Mouse (Mus musculus): ENCODE results near the gene Wfdc15b. TPM values are rescaled to one million over a fixed set of nuclear protein-coding genes. Genes with fewer than 3 reads are reported as not detected.
"Not testable (repeated sequence)": the region's sequence is repeated elsewhere in the genome, so short reads cannot be mapped to it uniquely, and the experiment has no call there.

Wfdc15b gene
- polyA plus RNA-seq (2017; shearing (Covaris generic)): not detected

- no peak for ATAC-seq
Measured at GRCm38 (mm10) chr2:164221522-164221921, at the start of gene Wfdc15b. TSS of gene Wfdc15b (minus strand) at chr2:164221660.

DNA sequence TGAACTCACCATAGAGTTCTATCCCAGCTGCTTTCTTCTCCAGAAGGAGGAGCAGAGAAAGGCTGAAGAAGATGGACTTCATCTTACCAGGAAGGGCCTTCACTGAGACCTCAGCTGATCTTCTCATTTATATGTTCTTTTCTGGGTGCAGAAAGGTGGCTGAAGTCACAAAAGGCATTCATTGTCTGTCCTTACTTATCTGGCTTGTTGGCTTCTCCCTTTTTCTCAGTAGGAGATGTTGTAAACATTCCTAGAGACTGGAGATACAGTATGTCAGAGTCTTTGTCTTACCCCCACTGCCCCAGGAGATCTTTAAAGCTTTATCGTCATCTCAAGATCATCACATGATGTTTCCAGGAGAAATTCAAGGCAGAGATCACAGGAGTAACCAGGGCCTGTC, 35.1 kb upstream of the Wfdc15b start, which contains the start of gene Svs3b:
Gene Svs3b (minus strand): TSS at position 101 of the 400 bp plus-strand sequence.
- ATAC-seq: not testable (repeated sequence)

- no peak for ATAC-seq
Measured at GRCm38 (mm10) chr2:164238366-164238765, 16.9 kb upstream of the Wfdc15b start, which contains the start of gene Svs2. TSS of gene Svs2 (minus strand) at chr2:164238466.

GRCm38 (mm10) chr2:164232671-164233070, 11.2 kb upstream of the Wfdc15b start:
- ATAC-seq: no peak

GRCm38 (mm10) chr2:164228361-164229070, 7.1 kb upstream of the Wfdc15b start:
- ATAC-seq: no peak

GRCm38 (mm10) chr2:164219295-164219694, 2.2 kb downstream of the Wfdc15b start:
- ATAC-seq: no peak

DNA sequence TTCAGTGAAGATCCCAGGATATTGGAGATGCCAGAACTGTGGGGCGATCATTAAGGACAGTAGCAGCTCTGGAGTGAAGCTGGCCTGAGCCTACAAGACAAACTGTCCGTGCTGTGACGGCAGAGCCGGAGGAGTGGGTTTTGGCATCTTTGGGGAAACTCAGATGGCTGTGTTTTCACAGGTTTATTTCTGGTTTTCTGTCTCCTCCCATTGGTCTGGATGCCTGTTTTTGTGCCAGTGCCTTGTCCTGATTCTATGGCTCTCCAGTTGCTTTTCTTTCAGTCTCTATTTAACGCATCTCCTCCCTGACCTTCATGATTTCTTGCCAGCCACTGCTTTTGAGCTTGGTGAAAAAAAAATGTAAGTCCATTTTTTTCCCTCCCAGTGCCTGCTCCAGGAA, 8.7 kb downstream of the Wfdc15b start:
- ATAC-seq: no peak

DNA sequence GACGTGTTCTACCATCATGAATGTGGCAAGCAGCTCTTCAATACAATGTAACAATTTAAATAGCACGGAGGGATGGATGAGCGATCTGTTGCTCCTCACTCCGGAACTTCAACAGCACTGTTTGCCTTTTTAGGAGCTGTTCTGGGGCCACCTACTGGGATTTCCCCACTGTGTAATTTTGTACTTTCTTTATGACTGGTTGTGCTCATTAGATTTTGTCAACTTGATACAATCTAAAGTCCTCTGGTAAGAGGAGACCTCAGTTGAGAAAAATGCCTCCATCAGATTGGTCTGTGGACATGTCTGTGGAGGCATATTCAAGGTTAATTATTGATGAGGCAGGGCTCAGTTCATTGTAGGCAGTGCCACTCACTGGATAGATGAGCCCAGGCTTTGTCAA, 10.6 kb downstream of the Wfdc15b start:
- ATAC-seq: peak; percentile 68

DNA sequence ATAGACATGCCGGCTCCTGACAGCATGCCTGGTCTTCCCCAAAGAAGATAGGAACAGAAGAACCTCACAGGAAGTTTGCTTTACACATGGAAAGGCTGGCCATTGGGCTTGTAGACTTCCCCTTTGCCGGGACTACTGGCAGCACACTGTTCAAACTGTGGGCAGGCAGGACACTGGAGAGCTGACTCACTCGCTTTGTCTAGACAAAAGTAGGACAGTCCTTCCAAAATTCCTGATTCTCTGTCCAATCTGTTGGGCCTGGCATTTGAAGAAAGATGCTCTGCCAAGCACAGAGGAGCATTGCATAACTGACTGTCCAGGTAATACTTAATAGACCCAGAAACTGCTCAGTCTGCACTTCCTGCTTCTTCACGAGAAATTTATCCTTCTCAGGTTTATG, 14.8 kb downstream of the Wfdc15b start:
- ATAC-seq: no peak

DNA sequence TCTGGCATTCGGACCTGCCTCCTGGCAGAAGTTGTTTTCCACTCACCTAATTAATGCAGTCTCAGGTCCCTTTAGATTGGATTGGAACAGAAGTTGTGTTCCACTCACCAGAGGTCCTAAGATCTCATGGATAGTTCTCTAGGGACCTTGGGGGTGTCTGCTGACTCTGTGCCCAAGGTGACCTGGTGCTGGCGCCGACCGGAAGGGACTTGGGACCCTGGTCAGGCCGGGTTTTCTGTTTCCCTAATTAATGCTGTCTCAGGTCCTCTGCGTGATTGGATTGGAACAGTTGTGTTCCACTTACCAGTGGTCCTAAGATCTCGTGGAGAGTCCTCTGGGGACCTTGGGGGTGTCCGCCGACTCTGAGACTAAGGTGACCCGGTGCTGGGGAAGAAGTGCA, 15.4 kb downstream of the Wfdc15b start:
- ATAC-seq: not testable (repeated sequence)

GRCm38 (mm10) chr2:164199626-164200327, 21.7 kb downstream of the Wfdc15b start, which contains the start of gene Wfdc15a:
TSS of gene Wfdc15a (minus strand) at chr2:164200130.
- ATAC-seq: no peak

- no peak for ATAC-seq
Measured at GRCm38 (mm10) chr2:164196700-164196990, 24.8 kb downstream of the Wfdc15b start.

DNA sequence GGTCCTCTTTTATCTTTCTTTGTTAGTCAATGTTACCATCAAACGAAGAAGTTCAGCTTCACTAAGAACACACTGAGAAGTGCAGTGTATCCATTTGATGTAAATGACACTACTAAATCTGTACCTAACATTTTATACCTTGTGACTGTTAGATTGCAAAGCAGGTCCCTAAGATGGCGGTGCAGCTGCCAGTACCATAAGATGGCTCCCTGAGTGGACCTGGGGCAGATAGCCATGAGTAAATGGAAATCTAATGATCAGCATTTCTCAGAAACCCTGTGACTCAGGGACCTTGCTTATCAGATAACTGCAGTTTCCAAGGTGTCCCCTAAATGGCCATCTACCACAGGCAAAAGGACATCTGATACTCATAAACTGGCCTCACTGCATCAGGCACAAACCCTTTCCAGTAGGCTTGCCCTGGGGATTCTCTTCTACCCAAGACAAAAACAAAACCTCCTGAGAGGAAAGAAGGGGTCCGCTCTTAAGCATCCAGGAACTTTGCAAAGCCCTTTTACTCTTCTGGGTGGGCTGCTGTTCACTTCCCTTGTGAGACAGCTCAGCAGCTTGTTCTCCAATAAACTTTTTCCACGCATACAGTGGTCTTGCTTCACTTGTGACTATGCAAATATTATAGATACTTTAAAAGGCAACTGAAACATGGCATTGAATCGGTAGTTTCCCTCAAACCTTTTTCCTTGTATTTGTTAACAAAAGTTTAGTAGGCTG, 25.3 kb downstream of the Wfdc15b start:
- no peak for ATAC-seq

- ATAC-seq: no peak
Measured at GRCm38 (mm10) chr2:164194959-164195630, 26.4 kb downstream of the Wfdc15b start.

DNA sequence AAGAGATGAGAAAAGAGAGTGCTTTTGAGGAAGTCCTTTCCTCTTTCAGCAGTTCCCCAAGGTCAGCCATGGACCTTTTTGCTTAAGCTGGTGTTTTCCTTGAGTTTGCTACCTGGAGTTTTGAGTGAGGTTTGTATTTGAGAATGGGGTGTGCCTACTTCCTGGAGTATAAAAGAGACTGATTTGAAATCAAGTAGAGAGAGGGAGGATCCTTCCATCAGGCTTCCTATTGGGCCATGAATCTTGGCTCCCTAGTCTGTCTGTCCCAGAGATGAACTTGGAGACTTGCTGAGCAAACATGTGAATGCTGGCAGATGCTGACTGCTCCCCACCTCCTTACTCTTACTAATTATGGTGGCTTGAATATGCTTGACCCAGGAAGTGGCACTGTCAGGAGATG, 29.2 kb downstream of the Wfdc15b start:
- ATAC-seq: no peak

GRCm38 (mm10) chr2:164190576-164190975, 30.9 kb downstream of the Wfdc15b start, which contains the start of gene Wfdc12:
TSS of gene Wfdc12 (minus strand) at chr2:164190608.
- ATAC-seq: no peak

GRCm38 (mm10) chr2:164188722-164189121, 32.7 kb downstream of the Wfdc15b start:
- no peak for ATAC-seq

GRCm38 (mm10) chr2:164184145-164184719, 37.2 kb downstream of the Wfdc15b start:
- ATAC-seq: no peak

- no peak for ATAC-seq
Measured at GRCm38 (mm10) chr2:164183340-164183739, 38.1 kb downstream of the Wfdc15b start.

- no peak for ATAC-seq
Measured at GRCm38 (mm10) chr2:164182692-164183255, 38.7 kb downstream of the Wfdc15b start, which contains the start of gene Wfdc5. TSS of gene Wfdc5 (minus strand) at chr2:164182742.

DNA sequence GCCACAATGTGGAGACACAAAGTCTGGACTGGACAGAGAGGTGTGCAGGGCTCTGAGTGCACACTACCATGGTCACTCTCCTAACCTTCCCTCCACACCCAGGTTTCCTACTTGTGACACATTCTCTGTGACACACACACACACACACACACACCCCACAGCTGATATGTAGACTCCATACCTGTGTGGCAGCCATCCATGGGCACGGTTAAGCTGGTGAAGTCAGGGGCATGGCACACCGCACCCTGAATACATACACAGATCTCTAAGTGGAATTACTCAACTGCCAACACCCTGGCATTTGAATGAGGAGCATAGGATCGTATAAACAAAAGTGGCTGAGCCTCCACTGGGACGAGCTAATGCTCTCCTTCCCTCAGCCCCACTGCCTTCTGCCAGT, 40.7 kb downstream of the Wfdc15b start:
- ATAC-seq: no peak

- ATAC-seq: no peak
Measured at GRCm38 (mm10) chr2:164180124-164180523, 41.3 kb downstream of the Wfdc15b start.

Measured in inflammation-experienced regulatory T-cells, adult 6 months (primary cell).